8 mouse cellular contexts compared by ENCODE assay signal in genomic region chr9:41212943-41213529, GRCm38 (mm10). TPM values are rescaled to one million over a fixed set of nuclear protein-coding genes. Genes with fewer than 3 reads are reported as not detected.
DNase-seq lines count a peak whose midpoint lies in the region; ATAC-seq and TF ChIP-seq lines count a peak whose summit lies in the region.

No protein-coding gene starts in this region.

- H3K9me3 ChIP-seq in lung, postnatal 0 days (ENCODE audit: low read length) = no peaks in the 10 kb centered on the region
- no peaks in the 10 kb centered on the region for H3K9me3 ChIP-seq in forebrain, embryonic 15.5 days
- H3K9me3 ChIP-seq in limb, embryonic 10.5 days (replicated peaks) = no peaks in the 10 kb centered on the region
- no peaks in the 10 kb centered on the region for H3K9me3 ChIP-seq in neural tube, embryonic 14.5 days (ENCODE audit: control insufficient read depth, low read length)

- DNase-seq in lung, postnatal 0 days (ENCODE audit: low spot score) = no peak
- no peak for DNase-seq in lung, postnatal 10 days
- DNase-seq in limb, embryonic 10.5 days (ENCODE audit: low spot score) = no peak
- DNase-seq in left cerebral cortex, adult 18-20 months (ENCODE audit: low spot score in 2 of 2) = no peak
- DNase-seq in right cerebral cortex, postnatal 4 days = no peak
- no peak for DNase-seq in adrenal gland, adult 2 months

- no peak for ATAC-seq in lung, postnatal 0 days
- ATAC-seq in forebrain, embryonic 15.5 days (replicated peaks) = peak; percentile 37; the same call in 1 of the 2 replicates
- no peak for ATAC-seq in neural tube, embryonic 14.5 days (ENCODE audit: low read depth)

- H3K4me3 ChIP-seq in lung, postnatal 0 days (ENCODE audit: low read depth, low read length) = no peak overlapping the region
- no peak overlapping the region for H3K4me3 ChIP-seq in forebrain, embryonic 15.5 days
- 0 out of 2 replicates have a peak overlapping the region, but pooled peaks have one; percentile 21 for H3K4me3 ChIP-seq in limb, embryonic 10.5 days
- H3K4me3 ChIP-seq in neural tube, embryonic 14.5 days (ENCODE audit: low read depth, low read length) = no peak overlapping the region

- no peak overlapping the region for H3K9ac ChIP-seq in lung, postnatal 0 days (replicated peaks; ENCODE audit: low read depth)
- 0 out of 2 replicates have a peak overlapping the region, but pooled peaks have one; percentile 9 for H3K9ac ChIP-seq in forebrain, embryonic 15.5 days (replicated peaks)
- H3K9ac ChIP-seq in neural tube, embryonic 14.5 days (replicated peaks; ENCODE audit: low read depth, low read length) = no peak overlapping the region; the same call in 1 of the 2 replicates

- TF ChIP-seq EP300 in lung, postnatal 0 days (IDR thresholded peaks at IDR 0.05) = no peak

- H3K4me2 ChIP-seq in lung, postnatal 0 days (replicated peaks; ENCODE audit: low read depth, low read length) = peak overlapping the region; percentile 52; the same call in 1 of the 2 replicates
- H3K4me2 ChIP-seq in forebrain, embryonic 15.5 days (replicated peaks) = peak overlapping the region; percentile 17
- H3K4me2 ChIP-seq in neural tube, embryonic 14.5 days (ENCODE audit: low read depth, low read length) = peak overlapping the region; percentile 23; the same call in 1 of the 2 replicates

- H3K36me3 ChIP-seq in lung, postnatal 0 days (ENCODE audit: insufficient read depth, low read length) = no peaks in the 10 kb centered on the region
- H3K36me3 ChIP-seq in forebrain, embryonic 15.5 days = no peaks in the 10 kb centered on the region
- H3K36me3 ChIP-seq in limb, embryonic 10.5 days = no peaks in the 10 kb centered on the region
- H3K36me3 ChIP-seq in neural tube, embryonic 14.5 days (ENCODE audit: control insufficient read depth, insufficient read depth, low read length) = no peaks in the 10 kb centered on the region

- no peaks in the 10 kb centered on the region for H3K27me3 ChIP-seq in lung, postnatal 0 days (replicated peaks; ENCODE audit: insufficient read depth, low read length)
- no peaks in the 10 kb centered on the region for H3K27me3 ChIP-seq in forebrain, embryonic 15.5 days
- no peaks in the 10 kb centered on the region for H3K27me3 ChIP-seq in limb, embryonic 10.5 days (ENCODE audit: low read depth, poor library complexity, severe bottlenecking)
- H3K27me3 ChIP-seq in neural tube, embryonic 14.5 days (ENCODE audit: control insufficient read depth, insufficient read depth, low read length) = no peaks in the 10 kb centered on the region

- WGBS in lung, postnatal 0 days = 31% methylated on average over 14 of the region's 14 CpGs
- 47% methylated on average over 14 of the region's 14 CpGs for WGBS in forebrain, embryonic 15.5 days
- WGBS in limb, embryonic 10.5 days = 29% methylated on average over 14 of the region's 14 CpGs
- 46% methylated on average over 14 of the region's 14 CpGs for WGBS in neural tube, embryonic 14.5 days

- no peaks in the 10 kb centered on the region for H3K4me1 ChIP-seq in lung, postnatal 0 days (ENCODE audit: insufficient read depth, low read depth, low read length)
- H3K4me1 ChIP-seq in forebrain, embryonic 15.5 days = peaks cover 32% of the 10 kb centered on the region
- peaks cover 71% of the 10 kb centered on the region for H3K4me1 ChIP-seq in limb, embryonic 10.5 days
- peaks cover 19% of the 10 kb centered on the region; the same call in 1 of the 2 replicates for H3K4me1 ChIP-seq in neural tube, embryonic 14.5 days (ENCODE audit: control insufficient read depth, insufficient read depth, low read length)

- H3K27ac ChIP-seq in lung, postnatal 0 days (ENCODE audit: low read length) = no peak overlapping the region
- peak overlapping the region; percentile 67 for H3K27ac ChIP-seq in forebrain, embryonic 15.5 days (replicated peaks)
- peak overlapping the region; percentile 91 for H3K27ac ChIP-seq in limb, embryonic 10.5 days
- H3K27ac ChIP-seq in neural tube, embryonic 14.5 days (ENCODE audit: low read depth, low read length) = peak overlapping the region; percentile 72

- no peak for TF ChIP-seq CTCF in lung, postnatal 0 days (IDR thresholded peaks at IDR 0.05)

RNA-seq across cellular contexts. Expression of gene Ubash3b, which starts 51.5 kb away (rescaled TPM):
- 4.1 and 4.8 TPM in 2 replicates for polyA plus RNA-seq in lung, postnatal 0 days (2015; fragmentation: Nextera tagmentation; extraction: Ambion mirVana)
- 14.7 and 15.4 TPM in 2 replicates for polyA plus RNA-seq in forebrain, embryonic 15.5 days (2015; fragmentation: Nextera tagmentation; extraction: Ambion mirVana)
- polyA plus RNA-seq in limb, embryonic 10.5 days (2016; fragmentation: Nextera tagmentation; extraction: Ambion mirVana) = 6.9 and 7.8 TPM in 2 replicates
- polyA plus RNA-seq in neural tube, embryonic 14.5 days (2014; fragmentation: Nextera tagmentation; extraction: Ambion mirVana) = 26.1 and 32.1 TPM in 2 replicates
- 10 to 100 TPM; 24.7 to 26.0 TPM for total RNA-seq in left cerebral cortex, adult 18-20 months (2021)
- 1 to 10 TPM; 1.9 to 2.5 TPM for total RNA-seq in adrenal gland, adult 2 months (2021)
- 1.1 and 2.1 TPM in 2 replicates for polyA plus RNA-seq in adrenal gland, adult 2 months (2012; rRNA removed)
